Mouse (Mus musculus) forebrain, postnatal 0 days (tissue): ENCODE data around the gene Bcl2l2. TPM values are rescaled to one million over a fixed set of nuclear protein-coding genes. Genes with fewer than 3 reads are reported as not detected.
A peak's percentile ranks its signal among the peaks of the same experiment; 100 is the strongest.

ENCODE experiments used
- ATAC-seq: fragments of 200-750 bp; cut with Nextera tagmentation; 2 replicates; pipeline ENCODE4 v1.8.0; 2017; ENCODE audit warnings: mild to moderate bottlenecking, moderate library complexity
- DNase-seq: peaks from one replicate; pipeline ENCODE4 v3.0.0-alpha.2; 2015
- H3K27ac ChIP-seq: fragments of 300-500 bp; sonication (generic); 2 replicates; pipeline ENCODE4 v1.5.1; 2014; ENCODE audit warnings: low read depth, mild to moderate bottlenecking, antibody characterized with exemption, low read length, moderate library complexity, mixed read lengths
- H3K27me3 ChIP-seq: fragments of 300-500 bp; sonication (generic); 2 replicates; pipeline ENCODE4 v1.6.1; 2014; ENCODE audit warnings: mild to moderate bottlenecking, low read length, mixed read lengths; ENCODE audit not compliant: insufficient read depth
- H3K36me3 ChIP-seq: fragments of 300-500 bp; sonication (generic); 2 replicates; pipeline ENCODE4 v1.6.1; 2014; ENCODE audit warnings: mild to moderate bottlenecking, moderate library complexity; ENCODE audit not compliant: insufficient read depth
- H3K4me1 ChIP-seq: fragments of 300-500 bp; sonication (generic); 2 replicates; pipeline ENCODE4 v1.6.1; 2014; ENCODE audit warnings: antibody characterized with exemption; ENCODE audit not compliant: insufficient read depth
- H3K4me2 ChIP-seq: fragments of 300-500 bp; sonication (generic); 2 replicates; pipeline ENCODE4 v1.6.1; 2014; ENCODE audit warnings: low read depth, mild to moderate bottlenecking, moderate library complexity
- H3K4me3 ChIP-seq: fragments of 300-500 bp; sonication (generic); 2 replicates; pipeline ENCODE4 v1.5.1; 2014; ENCODE audit warnings: low read depth, low read length, mixed read lengths
- H3K9ac ChIP-seq: fragments of 300-500 bp; sonication (generic); 2 replicates; pipeline ENCODE4 v1.6.1; 2014; ENCODE audit warnings: mild to moderate bottlenecking
- H3K9me3 ChIP-seq: fragments of 300-500 bp; sonication (generic); 2 replicates; pipeline ENCODE4 v1.6.1; 2016; ENCODE audit warnings: low read length
- CTCF ChIP-seq: sonication (generic); IDR thresholded peaks from 2 replicates; pipeline ENCODE4 v1.5.1; 2016; ENCODE audit warnings: antibody characterized with exemption, control low read depth, low read depth
- WGBS: fragments of 180-500 bp; shearing (Covaris S2); extraction: QIAGEN DNeasy Blood & Tissue Kit; methylation state at CpG from one replicate; pipeline ENCODE4 v1.1.7; 2014; 5-methylcytosine and 5-hydroxymethylcytosine counted together
- polyA plus RNA-seq: library from polyadenylated mRNA; unstranded; fragments of >200 nt; fragmentation: Nextera tagmentation; extraction: Ambion mirVana; gene quantifications from 2 replicates; pipeline ENCODE4 v1.2.1, GENCODE M21; 2015
- total RNA-seq: library from RNA; depleted of rRNA; stranded (reverse); fragments of >200 nt; gene quantifications from 2 replicates; pipeline ENCODE4 v1.2.3, GENCODE M21; 2014

The Bcl2l2 gene
- total and polyA plus RNA-seq, 2 experiments from 2014 or later = 2.9 to 38.0 TPM

DNA sequence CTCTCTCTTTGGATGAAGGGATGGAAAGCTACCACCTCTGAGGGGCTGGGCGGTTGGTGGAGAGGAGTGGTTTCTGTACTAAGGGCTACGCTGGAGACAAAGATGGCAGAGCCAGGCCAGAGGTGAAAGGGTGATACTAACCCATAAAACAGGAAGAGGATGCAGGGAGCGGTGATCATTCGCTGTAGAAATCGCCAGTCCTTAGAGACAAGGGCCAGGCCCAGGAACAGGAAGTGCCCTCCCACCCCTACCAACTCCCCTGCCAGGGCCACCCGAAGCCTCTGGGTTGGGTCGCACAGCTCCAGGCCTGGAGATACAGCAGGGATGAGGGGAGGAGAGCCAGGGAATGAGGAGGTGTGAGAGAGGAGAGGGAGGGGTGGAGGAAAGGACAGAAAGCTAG lies 25.5 kb downstream of the Bcl2l2 start:
- Histone ChIP-seq H3K4me1 (peaks cover 10% of the 10 kb centered on the region; the same call in 1 of the 2 replicates), H3K9me3 (no peaks in the 10 kb centered on the region), H3K9ac (peak overlapping the region; percentile 3; the same call in 1 of the 2 replicates), H3K36me3 (peaks cover 52% of the 10 kb centered on the region), H3K4me2 (no peak overlapping the region), H3K4me3 (no peak overlapping the region), H3K27ac (no peak overlapping the region), H3K27me3 (no peaks in the 10 kb centered on the region)
- DNase-seq (no peak), ATAC-seq (no peak)
- TF ChIP-seq CTCF = no peak
- WGBS = 90% methylated on average over 7 of the region's 7 CpGs

- H3K9me3 ChIP-seq = no peaks in the 10 kb centered on the region
- H3K36me3 ChIP-seq = peaks cover 43% of the 10 kb centered on the region
- H3K9ac ChIP-seq = peak overlapping the region; percentile 89
- DNase-seq (peak; percentile 58), ATAC-seq (peak; percentile 68)
- peak overlapping the region; percentile 89 for H3K27ac ChIP-seq
- peak overlapping the region; percentile 76 for H3K4me3 ChIP-seq
- H3K4me1 ChIP-seq = peaks cover 12% of the 10 kb centered on the region; the same call in 1 of the 2 replicates
- no peaks in the 10 kb centered on the region for H3K27me3 ChIP-seq
- TF ChIP-seq CTCF = peak; percentile 4; the same call in 1 of the 2 replicates
- H3K4me2 ChIP-seq = peak overlapping the region; percentile 97
- WGBS = 2% methylated on average over 54 of the region's 69 CpGs
Observed at GRCm38 (mm10) chr14:54912109-54912850, 29.1 kb downstream of the Bcl2l2 start.

DNA sequence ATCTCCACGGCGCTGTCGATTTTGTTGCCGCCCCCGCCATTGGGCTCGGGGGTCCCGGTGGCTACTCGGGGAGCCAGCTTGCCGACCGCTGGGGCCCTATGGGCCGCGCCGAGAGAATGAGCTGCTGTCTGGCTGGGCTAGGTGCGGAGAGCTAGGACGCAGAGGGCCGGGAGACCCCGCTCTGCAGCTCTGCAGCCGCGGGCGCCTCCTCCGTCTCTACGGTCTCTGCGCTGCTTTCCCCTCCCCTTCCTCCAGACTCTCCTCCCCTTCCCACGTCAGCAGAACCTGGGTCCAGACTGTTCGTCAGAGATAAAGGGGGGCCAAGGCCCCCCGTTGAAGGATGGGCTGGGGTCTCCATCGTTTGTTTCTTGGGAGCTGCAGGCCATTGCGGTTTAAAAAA lies 29.7 kb downstream of the Bcl2l2 start, which contains the start of gene Slc22a17:
Gene Slc22a17 (minus strand): TSS at position 247 of the 400 bp plus-strand sequence.
- Histone ChIP-seq H3K27ac (peak within 1 kb of the TSS; percentile 89), H3K4me1 (peaks cover 12% of the 10 kb centered on the region; the same call in 1 of the 2 replicates), H3K4me2 (peak within 1 kb of the TSS; percentile 97), H3K9ac (peak within 1 kb of the TSS; percentile 89), H3K9me3 (no peaks in the 10 kb centered on the region), H3K27me3 (no peaks in the 10 kb centered on the region), H3K4me3 (peak within 1 kb of the TSS; percentile 76), H3K36me3 (peaks cover 42% of the 10 kb centered on the region)
- 0 out of 2 replicates have a peak, but pooled peaks have one; percentile 20 for TF ChIP-seq CTCF
- ATAC-seq (peak; percentile 97), DNase-seq (peak; percentile 94)
- WGBS = under 1% methylated on average over 27 of the region's 28 CpGs

GRCm38 (mm10) chr14:54913343-54913742 lies 30.2 kb downstream of the Bcl2l2 start:
- no peak for DNase-seq
- peaks cover 12% of the 10 kb centered on the region; the same call in 1 of the 2 replicates for H3K4me1 ChIP-seq
- H3K4me3 ChIP-seq = peak overlapping the region; percentile 76
- H3K4me2 ChIP-seq = peak overlapping the region; percentile 97
- H3K9ac ChIP-seq = peak overlapping the region; percentile 89
- H3K9me3 ChIP-seq = no peaks in the 10 kb centered on the region
- peak overlapping the region; percentile 89 for H3K27ac ChIP-seq
- WGBS = 9% methylated on average over 10 of the region's 10 CpGs
- H3K36me3 ChIP-seq = peaks cover 37% of the 10 kb centered on the region
- TF ChIP-seq CTCF = no peak
- no peak for ATAC-seq
- H3K27me3 ChIP-seq = no peaks in the 10 kb centered on the region

GRCm38 (mm10) chr14:54920076-54920685 lies 37.0 kb downstream of the Bcl2l2 start:
- Histone ChIP-seq H3K9ac (no peak overlapping the region), H3K4me2 (no peak overlapping the region), H3K9me3 (0 out of 2 replicates have a peak, but pooled peaks cover 8% of the 10 kb centered on the region), H3K4me1 (peaks cover under 1% of the 10 kb centered on the region; the same call in 1 of the 2 replicates), H3K4me3 (no peak overlapping the region), H3K36me3 (peaks cover 28% of the 10 kb centered on the region), H3K27me3 (no peaks in the 10 kb centered on the region), H3K27ac (no peak overlapping the region)
- 95% methylated on average over 16 of the region's 16 CpGs for WGBS
- DNase-seq (no peak), ATAC-seq (no peak)
- TF ChIP-seq CTCF = no peak

DNA sequence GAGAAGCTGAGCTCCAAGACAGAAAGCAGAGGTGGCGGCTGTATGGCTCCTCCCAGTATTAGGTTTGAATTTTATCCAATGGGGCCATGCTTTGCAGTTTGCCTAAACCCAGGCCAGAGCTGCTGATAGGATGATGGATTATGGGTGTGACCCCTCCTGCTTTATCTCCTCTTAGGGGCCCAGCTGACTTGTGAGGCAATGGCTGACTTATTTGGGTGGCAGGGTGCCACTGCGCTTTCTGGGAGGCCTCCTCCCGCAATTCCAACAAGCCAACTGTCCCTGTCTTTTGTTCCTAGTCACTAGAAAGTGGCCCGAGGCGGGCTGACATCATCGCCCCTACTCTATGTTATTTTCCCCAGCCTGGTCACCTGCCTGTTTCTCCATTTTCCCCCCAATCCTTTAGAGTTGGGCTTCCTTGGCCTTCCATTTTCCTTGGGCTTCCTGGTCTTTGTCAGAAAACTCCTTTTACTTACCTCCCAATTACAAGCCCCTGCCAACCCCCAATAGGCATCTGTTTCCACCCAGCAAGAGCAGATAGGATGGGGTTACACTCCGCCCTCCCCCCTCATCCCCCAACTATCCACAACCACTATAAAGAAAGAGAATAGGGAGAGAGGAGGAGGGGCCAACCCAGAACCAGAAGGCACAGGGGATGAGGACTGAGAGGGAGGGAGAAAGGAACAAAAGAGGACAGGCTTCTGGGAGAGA lies 41.6 kb downstream of the Bcl2l2 start:
- WGBS = 20% methylated on average over 7 of the region's 7 CpGs
- H3K4me3 ChIP-seq = peak overlapping the region; percentile 56
- DNase-seq (peak; percentile 62), ATAC-seq (peak; percentile 58)
- H3K27me3 ChIP-seq = no peaks in the 10 kb centered on the region
- peak overlapping the region; percentile 87 for H3K27ac ChIP-seq
- no peak for TF ChIP-seq CTCF
- peaks cover 6% of the 10 kb centered on the region; the same call in 1 of the 2 replicates for H3K36me3 ChIP-seq
- H3K9me3 ChIP-seq = 0 out of 2 replicates have a peak, but pooled peaks cover 8% of the 10 kb centered on the region
- H3K4me2 ChIP-seq = peak overlapping the region; percentile 96
- H3K9ac ChIP-seq = peak overlapping the region; percentile 82
- peaks cover 7% of the 10 kb centered on the region; the same call in 1 of the 2 replicates for H3K4me1 ChIP-seq
